Mouse (Mus musculus) CD8-positive naive resting alpha-beta T cell, adult 2 months (primary cell): ENCODE data around the gene Dnpep.

Experiments used
- DNase-seq, 2 experiments: peaks; one replicate each; pipeline ENCODE4 v3.0.0; 2022; ENCODE audit warnings: low read depth in 2 of 2, low spot score in 2 of 2

Gene Dnpep

DNA sequence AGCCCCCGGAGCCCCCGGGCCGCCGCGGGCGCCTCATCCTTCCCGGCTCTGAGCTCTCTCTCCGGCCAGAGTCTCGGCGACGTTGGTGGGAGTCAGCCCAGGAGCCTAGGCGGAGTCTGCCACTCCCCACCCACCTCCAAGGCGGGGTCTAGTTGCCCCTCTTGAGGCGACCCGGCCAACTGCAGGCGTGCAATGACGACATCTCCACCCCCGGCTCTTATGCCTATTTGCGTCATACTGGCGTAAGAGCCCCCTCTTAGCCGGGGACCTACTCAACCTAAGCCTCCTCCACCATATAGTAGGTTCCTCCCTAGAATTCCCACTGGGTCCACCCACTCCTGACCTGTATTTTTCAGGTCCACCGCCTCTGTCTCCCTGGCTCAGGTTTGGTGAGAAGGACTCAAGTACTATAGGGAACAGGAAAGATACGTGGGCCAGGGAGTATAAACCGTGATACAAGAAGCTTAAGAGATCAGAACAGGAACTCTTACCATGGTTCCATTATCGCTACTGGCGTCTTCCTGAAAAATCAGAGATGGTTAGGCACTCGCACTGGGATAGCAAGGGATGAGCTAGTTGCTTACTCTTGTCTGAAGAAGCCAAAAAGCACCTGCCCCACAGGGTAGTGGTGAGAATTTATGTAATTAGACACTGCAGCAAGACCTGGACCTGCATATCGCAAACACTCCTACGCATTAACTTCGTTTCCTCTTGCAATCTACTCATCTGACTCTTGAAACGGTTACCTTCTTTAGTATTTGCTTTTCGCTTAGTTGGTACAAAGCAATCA, 53.5 kb downstream of the Dnpep start, which contains the start of gene Ptprn:
Gene Ptprn, minus strand, starts transcription at position 412 of the 790 bp plus-strand sequence.
- DNase-seq, result no peak

DNA sequence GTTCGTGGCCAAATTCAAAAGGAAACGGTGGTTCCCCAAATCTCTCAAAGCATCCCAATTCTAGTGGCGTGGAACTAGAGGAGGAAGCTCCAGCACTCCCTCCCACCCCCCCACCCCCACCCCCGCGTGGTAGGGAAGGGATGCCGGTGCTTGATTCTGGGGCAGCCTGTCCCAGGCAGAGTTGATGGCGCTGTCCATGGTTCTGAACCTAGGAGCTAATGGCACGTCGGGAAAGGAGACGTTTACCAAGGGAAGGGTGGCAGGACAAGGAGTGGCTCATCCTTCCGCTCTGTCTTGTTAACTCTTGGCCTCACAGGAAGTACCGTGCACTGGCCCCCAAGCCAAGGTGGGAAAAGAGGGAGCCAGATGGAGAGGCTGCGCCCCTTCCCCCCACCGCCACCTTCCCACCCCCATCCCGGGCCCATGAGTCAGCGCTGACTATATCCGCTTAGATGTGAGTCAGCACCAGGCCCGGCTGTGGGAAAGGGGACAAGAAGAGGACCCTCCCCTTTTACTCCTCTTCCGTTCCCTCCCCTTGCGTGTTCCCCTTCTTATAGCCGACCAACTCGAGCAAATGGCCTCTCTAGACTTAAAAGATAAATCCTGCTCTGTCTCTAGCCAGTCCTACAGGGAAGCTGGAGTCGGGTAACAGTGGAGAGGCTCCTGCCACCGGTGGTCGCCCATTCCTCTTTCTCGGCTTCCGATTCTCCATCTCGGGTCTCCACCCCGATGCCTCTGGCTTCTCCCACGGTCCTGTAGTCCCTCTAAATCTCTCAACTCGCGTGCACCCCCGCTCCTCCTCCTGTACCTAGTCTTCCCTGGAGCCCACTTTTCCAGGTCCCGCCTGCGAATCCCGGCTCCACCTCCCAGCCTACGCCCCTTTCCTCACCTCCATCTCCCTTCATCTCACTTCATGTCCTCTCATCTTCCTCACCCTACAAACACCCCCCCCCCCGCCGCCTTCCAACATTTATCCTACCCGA, 54.5 kb downstream of the Dnpep start:
- no peak for DNase-seq

GRCm38 (mm10) chr1:75261278-75261677, 56.5 kb downstream of the Dnpep start:
- DNase-seq, result no peak
